Mouse (Mus musculus) spleen, adult 18-20 months (tissue): Measurements from ENCODE around the gene Stat4.

Experiments
- DNase-seq, 2 experiments: peaks; one replicate each; pipeline ENCODE4 v3.0.0; 2022; ENCODE audit warnings: mixed read lengths in 2 of 2

Gene Stat4

GRCm38 (mm10) chr1:52111217-52111616 lies 124.3 kb downstream of the Stat4 start:
- no peak for DNase-seq

- no peak for DNase-seq
Observed at GRCm38 (mm10) chr1:52112301-52112700, 125.4 kb downstream of the Stat4 start.

- DNase-seq: no peak
Observed at GRCm38 (mm10) chr1:52113067-52113665, 126.2 kb downstream of the Stat4 start.

- DNase-seq: peak; percentile 98
Observed at GRCm38 (mm10) chr1:52113666-52114069, 126.7 kb downstream of the Stat4 start.

GRCm38 (mm10) chr1:52116441-52116840 lies 129.5 kb downstream of the Stat4 start:
- no peak for DNase-seq

GRCm38 (mm10) chr1:52117777-52118176 lies 130.8 kb downstream of the Stat4 start:
- no peak for DNase-seq

GRCm38 (mm10) chr1:52118860-52119591 lies 132.1 kb downstream of the Stat4 start, which contains the start of gene Stat1:
Gene Stat1 (plus strand): TSS chr1:52119440.
- DNase-seq: peak; percentile 81 to 82

- DNase-seq: no peak
Observed at GRCm38 (mm10) chr1:52119691-52120090, 132.7 kb downstream of the Stat4 start.

GRCm38 (mm10) chr1:52120191-52120590 lies 133.2 kb downstream of the Stat4 start:
- DNase-seq: peak in 1 of 2 experiments; percentile 18

- no peak for DNase-seq
Observed at GRCm38 (mm10) chr1:52121052-52121451, 134.1 kb downstream of the Stat4 start.

- no peak for DNase-seq
Observed at GRCm38 (mm10) chr1:52124818-52125217, 137.9 kb downstream of the Stat4 start.

GRCm38 (mm10) chr1:52127350-52127749 lies 140.4 kb downstream of the Stat4 start:
- no peak for DNase-seq

GRCm38 (mm10) chr1:52129794-52130193 lies 142.8 kb downstream of the Stat4 start:
- no peak for DNase-seq

- DNase-seq: no peak
Observed at GRCm38 (mm10) chr1:52131787-52132377, 144.9 kb downstream of the Stat4 start.

GRCm38 (mm10) chr1:52133254-52133653 lies 146.3 kb downstream of the Stat4 start:
- DNase-seq: no peak

GRCm38 (mm10) chr1:52137292-52137691 lies 150.3 kb downstream of the Stat4 start:
- DNase-seq: no peak

- DNase-seq: no peak
Observed at GRCm38 (mm10) chr1:52140534-52140933, 153.6 kb downstream of the Stat4 start.

- DNase-seq: no peak
Observed at GRCm38 (mm10) chr1:52141482-52141881, 154.5 kb downstream of the Stat4 start.

GRCm38 (mm10) chr1:52142117-52142516 lies 155.2 kb downstream of the Stat4 start:
- no peak for DNase-seq

GRCm38 (mm10) chr1:52143191-52143590 lies 156.2 kb downstream of the Stat4 start:
- no peak for DNase-seq

- DNase-seq: peak in 1 of 2 experiments; percentile 25
Observed at GRCm38 (mm10) chr1:52143596-52144156, 156.7 kb downstream of the Stat4 start.

GRCm38 (mm10) chr1:52144907-52145306 lies 158.0 kb downstream of the Stat4 start:
- no peak for DNase-seq

GRCm38 (mm10) chr1:52146214-52146970 lies 159.4 kb downstream of the Stat4 start:
- peak in 1 of 2 experiments; percentile 27 for DNase-seq
